Mouse (Mus musculus) right cerebral cortex, adult 18-20 months (tissue): ENCODE results near the gene AI987944.

ENCODE experiments used
- DNase-seq: peaks from one replicate; pipeline ENCODE4 v3.0.0; 2022; ENCODE audit warnings: mixed read lengths

AI987944 gene

GRCm38 (mm10) chr7:41393048-41393971, at the start of gene AI987944:
AI987944 (minus strand) TSS chr7:41393379.
- DNase-seq = peak; percentile 90

GRCm38 (mm10) chr7:41394130-41394529, 951 bp upstream of the AI987944 start:
- DNase-seq = no peak
